Mouse (Mus musculus): ENCODE results near the gene Fetub. TPM values are rescaled to one million over a fixed set of nuclear protein-coding genes. Genes with fewer than 3 reads are reported as not detected.
"Not testable (repeated sequence)": the region's sequence is repeated elsewhere in the genome, so short reads cannot be mapped to it uniquely, and the experiment has no call there.

Gene Fetub
- total and polyA plus RNA-seq, 3 experiments = 0.66 to 5.1 (median 2.1) TPM

DNA sequence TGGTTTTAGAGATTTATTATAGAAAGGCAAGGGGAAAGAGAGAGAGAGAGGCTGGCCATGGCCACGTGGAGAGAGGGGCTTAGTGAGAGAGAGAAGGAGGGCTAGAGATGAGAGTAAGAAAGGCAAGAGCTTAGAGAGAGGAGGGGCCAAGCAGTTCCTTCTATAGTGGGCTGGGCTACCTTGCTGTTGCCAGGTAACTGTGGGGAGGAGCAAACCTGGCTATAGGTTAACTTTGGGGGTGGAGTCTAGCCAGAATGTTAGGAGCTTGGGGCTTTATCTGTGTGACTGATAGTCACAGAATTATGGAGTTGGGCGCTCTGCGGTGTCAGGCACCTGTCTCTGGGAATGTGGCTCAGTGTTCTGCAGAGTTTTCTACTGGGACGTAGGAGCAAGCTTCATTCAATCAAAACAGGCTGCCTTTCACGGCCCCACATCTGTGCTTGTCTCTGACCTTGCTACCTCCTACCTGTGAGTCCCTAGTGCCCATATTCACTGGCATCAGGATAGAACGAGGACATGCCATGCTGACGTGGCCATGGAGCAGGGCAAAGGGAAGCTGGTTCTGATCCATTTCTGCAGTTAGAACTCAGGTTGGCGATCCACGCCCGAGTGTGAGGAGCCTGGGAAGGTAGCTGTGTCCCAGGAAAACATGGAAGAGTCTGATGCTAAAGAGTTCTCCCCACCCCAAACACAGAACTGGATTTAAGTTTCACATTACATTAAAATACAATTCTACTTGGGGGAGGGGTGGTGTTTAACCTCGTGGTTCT, 13.5 kb downstream of the Fetub start:
- Histone ChIP-seq H3K9me3 (replicated peaks) (no peaks in the 10 kb centered on the region), H3K36me3 (replicated peaks) (no peaks in the 10 kb centered on the region), H3K4me3 (ENCODE audit: low read depth, low read length) (no peak overlapping the region), H3K4me1 (ENCODE audit: insufficient read depth, low read depth, low read length) (no peaks in the 10 kb centered on the region), H3K27me3 (ENCODE audit: insufficient read depth, low read length) (peaks cover 4% of the 10 kb centered on the region; the same call in 1 of the 2 replicates)
- TF ChIP-seq GATA1 (IDR thresholded peaks at IDR 0.05; ENCODE audit: borderline replicate concordance, low read length) (no peak), POLR2AphosphoS5 (IDR thresholded peaks at IDR 0.05; ENCODE audit: insufficient replicate concordance, low read depth, low read length) (no peak), CTCF (IDR thresholded peaks at IDR 0.05; ENCODE audit: low read depth, low read length) (no peak), GATA2 (IDR thresholded peaks at IDR 0.05; ENCODE audit: borderline replicate concordance, low read depth, low read length) (no peak)
- ATAC-seq (ENCODE audit: extremely low read depth, insufficient number of reproducible peaks, low FRiP score, poor library complexity, severe bottlenecking) (no peak), DNase-seq (ENCODE audit: low spot score) (no peak)

DNA sequence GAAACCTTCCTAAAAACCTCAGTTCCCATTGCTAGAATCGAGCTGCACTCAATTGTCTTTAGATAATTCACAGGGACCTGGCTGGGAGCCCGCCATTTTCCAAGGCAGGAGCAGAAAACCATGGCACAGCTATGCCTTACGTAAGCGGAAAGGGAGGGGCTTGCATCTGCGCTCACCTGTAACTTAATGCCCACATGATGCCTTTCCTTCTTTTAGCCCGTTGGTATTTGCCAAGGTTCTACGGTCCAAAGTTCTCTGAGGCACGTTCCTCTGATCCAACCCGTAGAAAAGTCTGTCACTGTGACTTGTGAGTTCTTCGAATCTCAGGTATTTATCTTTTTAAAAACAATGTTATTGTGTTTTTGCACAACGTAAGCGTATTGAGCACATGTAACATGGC, 19.5 kb downstream of the Fetub start:
- H3K4me1 ChIP-seq (ENCODE audit: insufficient read depth, low read depth, low read length) = no peaks in the 10 kb centered on the region
- DNase-seq (ENCODE audit: low spot score) = no peak
- ATAC-seq (ENCODE audit: extremely low read depth, insufficient number of reproducible peaks, low FRiP score, poor library complexity, severe bottlenecking) = no peak
- H3K36me3 ChIP-seq (replicated peaks) = no peaks in the 10 kb centered on the region
- H3K9me3 ChIP-seq (replicated peaks) = no peaks in the 10 kb centered on the region
- TF ChIP-seq TAL1 (conservative IDR thresholded peaks at IDR 0.05; ENCODE audit: low read depth, low read length) = no peak
- TF ChIP-seq POLR2AphosphoS5 (IDR thresholded peaks at IDR 0.05; ENCODE audit: insufficient replicate concordance, low read depth, low read length) = no peak
- TF ChIP-seq GATA1 (IDR thresholded peaks at IDR 0.05; ENCODE audit: borderline replicate concordance, low read length) = no peak
- no peak for TF ChIP-seq CTCF (IDR thresholded peaks at IDR 0.05; ENCODE audit: low read depth, low read length)
- no peak for TF ChIP-seq GATA2 (IDR thresholded peaks at IDR 0.05; ENCODE audit: borderline replicate concordance, low read depth, low read length)
- no peak overlapping the region for H3K4me3 ChIP-seq (ENCODE audit: low read depth, low read length)
- H3K27me3 ChIP-seq (ENCODE audit: insufficient read depth, low read length) = peaks cover 4% of the 10 kb centered on the region; the same call in 1 of the 2 replicates

DNA sequence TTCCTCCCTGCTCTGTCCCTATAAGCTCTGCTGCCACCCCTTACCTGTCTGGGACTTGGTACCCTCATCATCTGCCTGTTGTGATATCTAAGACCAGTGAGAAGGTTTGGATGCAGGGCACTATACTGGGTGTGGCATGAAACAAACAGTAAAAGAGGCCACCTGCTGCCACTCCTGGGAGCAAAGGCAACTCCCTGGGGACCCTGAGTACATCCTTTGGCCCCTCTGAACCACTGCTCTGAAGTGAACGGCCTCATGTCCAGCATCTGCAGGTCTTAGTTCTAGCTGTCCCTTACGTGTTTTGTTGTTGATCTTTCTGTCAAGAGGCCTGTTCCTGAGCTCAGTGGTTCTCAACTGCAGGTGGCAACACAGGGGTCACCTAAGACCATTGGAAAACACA, 20.4 kb downstream of the Fetub start:
- Histone ChIP-seq H3K4me3 (ENCODE audit: low read depth, low read length) (no peak overlapping the region), H3K9me3 (replicated peaks) (no peaks in the 10 kb centered on the region), H3K36me3 (replicated peaks) (no peaks in the 10 kb centered on the region), H3K4me1 (ENCODE audit: insufficient read depth, low read depth, low read length) (no peaks in the 10 kb centered on the region), H3K27me3 (ENCODE audit: insufficient read depth, low read length) (peaks cover 4% of the 10 kb centered on the region; the same call in 1 of the 2 replicates)
- DNase-seq (ENCODE audit: low spot score) (no peak), ATAC-seq (ENCODE audit: extremely low read depth, insufficient number of reproducible peaks, low FRiP score, poor library complexity, severe bottlenecking) (no peak)
- TF ChIP-seq POLR2AphosphoS5 (IDR thresholded peaks at IDR 0.05; ENCODE audit: insufficient replicate concordance, low read depth, low read length) = no peak
- TF ChIP-seq GATA2 (IDR thresholded peaks at IDR 0.05; ENCODE audit: borderline replicate concordance, low read depth, low read length) = no peak
- TF ChIP-seq GATA1 (IDR thresholded peaks at IDR 0.05; ENCODE audit: borderline replicate concordance, low read length) = no peak
- no peak for TF ChIP-seq CTCF (IDR thresholded peaks at IDR 0.05; ENCODE audit: low read depth, low read length)
- no peak for TF ChIP-seq TAL1 (conservative IDR thresholded peaks at IDR 0.05; ENCODE audit: low read depth, low read length)

DNA sequence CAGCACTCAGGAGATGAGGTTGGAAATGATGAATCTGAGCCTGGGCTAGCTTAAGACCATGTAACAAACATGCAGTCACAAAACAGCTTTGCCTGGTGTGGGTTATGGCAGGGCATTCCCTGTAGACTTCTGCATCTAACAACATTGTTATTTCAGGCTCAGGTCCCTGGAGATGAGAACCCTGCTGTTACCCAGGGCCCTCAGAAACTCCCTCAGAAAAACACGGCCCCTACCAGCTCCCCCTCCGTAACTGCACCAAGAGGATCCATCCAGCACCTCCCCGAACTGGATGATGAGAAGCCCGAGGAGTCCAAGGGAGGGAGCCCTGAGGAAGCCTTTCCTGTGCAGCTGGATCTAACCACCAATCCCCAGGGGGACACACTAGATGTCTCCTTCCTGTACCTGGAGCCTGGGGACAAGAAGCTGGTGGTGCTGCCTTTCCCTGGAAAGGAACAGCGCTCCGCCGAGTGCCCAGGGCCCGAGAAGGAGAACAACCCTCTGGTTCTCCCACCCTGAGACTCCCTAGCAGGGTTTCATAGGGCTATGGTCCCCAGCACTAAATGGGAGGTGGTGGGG, 21.1 kb downstream of the Fetub start:
- no peaks in the 10 kb centered on the region for H3K4me1 ChIP-seq (ENCODE audit: insufficient read depth, low read depth, low read length)
- no peak for DNase-seq (ENCODE audit: low spot score)
- H3K4me3 ChIP-seq (ENCODE audit: low read depth, low read length) = no peak overlapping the region
- no peak for ATAC-seq (ENCODE audit: extremely low read depth, insufficient number of reproducible peaks, low FRiP score, poor library complexity, severe bottlenecking)
- no peaks in the 10 kb centered on the region for H3K36me3 ChIP-seq (replicated peaks)
- H3K27me3 ChIP-seq (ENCODE audit: insufficient read depth, low read length) = peaks cover 4% of the 10 kb centered on the region; the same call in 1 of the 2 replicates
- no peak for TF ChIP-seq GATA1 (IDR thresholded peaks at IDR 0.05; ENCODE audit: borderline replicate concordance, low read length)
- TF ChIP-seq TAL1 (conservative IDR thresholded peaks at IDR 0.05; ENCODE audit: low read depth, low read length) = no peak
- TF ChIP-seq CTCF (IDR thresholded peaks at IDR 0.05; ENCODE audit: low read depth, low read length) = no peak
- TF ChIP-seq POLR2AphosphoS5 (IDR thresholded peaks at IDR 0.05; ENCODE audit: insufficient replicate concordance, low read depth, low read length) = no peak
- TF ChIP-seq GATA2 (IDR thresholded peaks at IDR 0.05; ENCODE audit: borderline replicate concordance, low read depth, low read length) = no peak
- H3K9me3 ChIP-seq (replicated peaks) = no peaks in the 10 kb centered on the region

DNA sequence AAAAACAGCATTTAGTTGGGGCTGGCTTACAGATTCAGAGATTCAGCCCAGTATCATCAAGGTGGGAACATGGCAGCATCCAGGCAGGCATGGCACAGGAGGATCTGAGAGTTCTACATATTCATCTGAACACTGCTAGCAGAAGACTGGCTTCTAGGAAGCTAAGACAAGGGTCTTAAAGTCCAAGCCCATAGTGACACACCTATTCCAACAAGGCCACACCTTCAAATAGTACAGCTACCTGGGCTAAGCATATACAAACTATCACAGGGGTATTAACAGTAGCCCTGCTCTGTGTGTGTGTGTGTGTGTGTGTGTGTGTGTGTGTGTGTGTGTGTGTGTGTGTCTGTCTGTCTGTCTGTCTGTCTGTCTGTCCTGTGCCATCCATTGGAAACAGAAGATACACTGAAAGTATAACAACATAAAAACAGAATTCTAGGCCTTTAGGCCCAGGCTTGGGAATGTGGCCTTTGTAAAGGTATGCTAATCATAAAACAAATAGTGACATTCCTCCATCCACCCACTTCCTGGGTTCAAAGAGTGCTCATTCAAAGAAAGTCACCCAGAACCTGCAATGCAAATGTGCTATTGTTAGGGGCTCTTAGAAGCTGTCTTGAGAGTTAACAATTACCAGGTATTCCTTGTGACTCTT, 23.8 kb downstream of the Fetub start:
- H3K9me3 ChIP-seq (replicated peaks); H3K36me3 ChIP-seq (replicated peaks); H3K27me3 ChIP-seq (ENCODE audit: insufficient read depth, low read length); H3K4me3 ChIP-seq (ENCODE audit: low read depth, low read length); H3K4me1 ChIP-seq (ENCODE audit: insufficient read depth, low read depth, low read length); ATAC-seq (ENCODE audit: extremely low read depth, insufficient number of reproducible peaks, low FRiP score, poor library complexity, severe bottlenecking); DNase-seq (ENCODE audit: low spot score): not testable (repeated sequence)

DNA sequence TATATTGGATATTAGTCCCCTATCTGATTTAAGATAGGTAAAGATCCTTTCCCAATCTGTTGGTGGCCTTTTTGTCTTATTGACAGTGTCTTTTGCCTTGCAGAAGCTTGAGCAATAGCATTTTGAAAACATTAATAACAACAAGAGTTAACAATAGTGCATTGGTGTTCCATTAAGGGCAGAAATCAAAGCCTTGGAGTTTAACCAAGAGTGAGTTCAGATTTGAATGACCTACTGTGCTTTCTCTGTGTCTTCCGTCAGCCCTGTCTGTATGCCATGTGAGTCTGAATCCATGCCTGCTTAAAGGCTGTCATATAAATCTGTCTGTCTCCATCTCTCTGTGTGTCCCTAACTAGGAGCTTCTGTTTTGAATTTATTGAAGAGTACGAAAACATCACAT, 29.2 kb downstream of the Fetub start:
- TF ChIP-seq GATA1 (IDR thresholded peaks at IDR 0.05; ENCODE audit: borderline replicate concordance, low read length) = no peak
- no peak for TF ChIP-seq TAL1 (conservative IDR thresholded peaks at IDR 0.05; ENCODE audit: low read depth, low read length)
- TF ChIP-seq CTCF (IDR thresholded peaks at IDR 0.05; ENCODE audit: low read depth, low read length) = no peak
- no peak for TF ChIP-seq GATA2 (IDR thresholded peaks at IDR 0.05; ENCODE audit: borderline replicate concordance, low read depth, low read length)
- no peak for TF ChIP-seq POLR2AphosphoS5 (IDR thresholded peaks at IDR 0.05; ENCODE audit: insufficient replicate concordance, low read depth, low read length)
- DNase-seq (ENCODE audit: low spot score) (no peak), ATAC-seq (ENCODE audit: extremely low read depth, insufficient number of reproducible peaks, low FRiP score, poor library complexity, severe bottlenecking) (no peak)
- Histone ChIP-seq H3K36me3 (replicated peaks) (no peaks in the 10 kb centered on the region), H3K4me3 (ENCODE audit: low read depth, low read length) (no peak overlapping the region), H3K27me3 (ENCODE audit: insufficient read depth, low read length) (no peaks in the 10 kb centered on the region), H3K9me3 (replicated peaks) (no peaks in the 10 kb centered on the region), H3K4me1 (ENCODE audit: insufficient read depth, low read depth, low read length) (no peaks in the 10 kb centered on the region)
